Mouse (Mus musculus): ENCODE results near the gene Mrpl51. TPM values are rescaled to one million over a fixed set of nuclear protein-coding genes. Genes with fewer than 3 reads are reported as not detected.

Gene Mrpl51
- polyA plus RNA-seq, 1 experiment: 72.9 TPM

DNA sequence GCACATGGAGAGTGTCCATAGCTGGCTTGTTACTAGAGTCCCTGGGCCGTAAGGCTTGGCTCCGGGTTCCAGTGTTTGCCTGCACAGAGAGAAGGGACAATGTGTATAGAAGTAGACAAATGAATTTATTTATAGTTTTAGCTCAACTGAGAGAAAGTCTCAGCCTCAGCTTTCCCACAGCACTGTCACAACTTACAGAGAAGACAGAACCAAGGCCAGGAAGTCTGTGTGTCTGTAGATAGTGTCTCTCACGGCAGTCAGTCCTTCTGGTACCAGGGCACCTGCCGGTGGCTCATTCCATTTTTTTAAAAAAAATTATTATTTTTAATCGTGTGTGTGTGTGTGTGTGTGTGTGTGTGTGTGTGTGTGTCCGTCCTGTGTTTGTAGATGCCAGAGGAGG is 40.9 kb downstream of the Mrpl51 start:
- DNase-seq (ENCODE audit: low spot score): no peak

DNA sequence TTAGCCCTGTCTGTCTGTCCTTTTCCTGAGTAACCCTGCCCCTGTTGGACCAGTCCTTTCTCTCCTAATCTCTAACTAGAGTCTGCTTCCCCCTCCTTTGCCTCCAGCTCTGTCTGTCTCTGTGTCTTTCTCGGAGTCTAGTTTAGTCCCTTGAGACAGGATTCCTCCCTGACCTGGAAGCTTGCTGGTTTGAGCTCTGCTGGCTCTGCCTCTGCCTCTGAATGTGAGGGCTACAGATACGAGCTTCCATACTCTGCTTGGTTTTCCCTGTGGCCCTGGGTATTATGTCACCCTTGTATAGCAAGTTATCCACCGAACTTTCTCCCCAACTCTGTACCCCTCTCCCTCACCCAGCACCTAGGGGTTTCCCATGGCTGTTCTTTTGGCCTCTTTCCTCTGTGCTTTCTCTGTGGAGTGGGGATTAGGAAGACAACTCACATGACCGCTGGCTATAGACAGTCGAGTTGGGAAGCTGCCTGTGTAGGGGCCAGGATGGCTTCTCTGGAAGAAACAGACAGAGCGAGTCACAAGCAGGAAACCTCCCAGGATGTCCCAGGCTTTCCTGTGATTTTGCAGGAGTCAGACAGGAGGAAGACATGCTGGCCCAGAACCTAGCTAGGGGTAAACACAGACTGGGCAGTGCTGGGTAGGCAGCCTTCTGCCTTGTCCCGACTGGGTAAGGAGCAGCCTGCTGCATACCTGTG is 42.4 kb downstream of the Mrpl51 start:
- DNase-seq (ENCODE audit: low spot score): no peak

DNA sequence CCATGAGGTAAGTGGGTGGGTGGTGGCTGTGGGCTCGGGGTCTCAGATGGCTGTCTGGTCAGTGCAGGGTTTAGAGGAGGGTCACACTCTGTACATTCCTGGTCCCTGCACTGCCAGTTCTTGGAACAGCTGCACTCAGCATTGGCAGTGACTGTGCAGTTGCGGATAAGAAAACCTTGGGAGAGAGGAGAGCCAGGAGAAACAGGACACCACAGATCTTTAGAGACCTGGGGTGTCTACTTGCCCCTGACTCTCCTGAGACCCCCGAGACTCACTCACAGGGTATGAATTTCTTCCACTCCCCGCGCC is 42.9 kb downstream of the Mrpl51 start:
- no peak for DNase-seq (ENCODE audit: low spot score)

DNA sequence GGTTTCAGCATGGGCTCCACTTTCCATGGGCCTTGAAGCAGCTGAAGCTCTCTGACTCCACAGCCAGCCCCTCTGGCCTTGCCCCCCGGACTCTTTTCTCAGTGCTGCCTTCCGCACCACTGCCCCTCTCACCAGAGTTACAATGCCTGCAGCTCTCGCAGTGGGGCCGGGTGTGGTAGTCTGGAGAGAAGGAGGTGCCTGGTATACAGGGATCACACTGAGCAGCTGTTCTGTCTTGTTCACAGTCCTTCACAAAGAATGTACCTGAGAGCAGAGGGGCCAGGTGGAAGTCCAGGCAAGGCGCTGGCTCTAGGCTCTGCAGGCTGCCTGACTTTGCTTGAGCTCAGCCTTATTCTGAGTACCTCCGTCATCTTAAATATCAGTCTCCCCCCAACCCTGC is 44.7 kb downstream of the Mrpl51 start:
- DNase-seq (ENCODE audit: low spot score): no peak

DNA sequence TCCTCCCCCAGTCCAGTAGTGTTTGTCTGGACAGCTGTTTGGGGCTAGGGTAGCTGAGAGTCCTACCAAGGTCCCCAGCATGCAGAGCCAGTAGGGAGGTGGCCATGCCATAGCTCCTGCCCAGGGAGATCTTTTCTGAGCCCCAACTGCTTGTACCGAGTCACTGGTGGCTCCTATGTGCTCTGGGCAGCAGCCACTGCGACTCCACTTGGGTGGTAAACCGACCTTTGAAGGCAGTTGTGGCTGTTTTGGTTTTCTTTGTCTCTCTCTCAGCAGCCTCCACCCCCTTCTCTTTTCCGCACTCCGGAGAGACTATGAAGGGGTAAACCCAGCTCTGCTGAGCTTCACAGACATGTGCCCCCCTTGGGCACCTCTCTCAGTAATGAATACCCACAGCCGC is 45.2 kb downstream of the Mrpl51 start, which contains the start of gene Cd27:
Gene Cd27 (minus strand): TSS at position 229 of the 400 bp plus-strand sequence.
- no peak for DNase-seq (ENCODE audit: low spot score)

DNA sequence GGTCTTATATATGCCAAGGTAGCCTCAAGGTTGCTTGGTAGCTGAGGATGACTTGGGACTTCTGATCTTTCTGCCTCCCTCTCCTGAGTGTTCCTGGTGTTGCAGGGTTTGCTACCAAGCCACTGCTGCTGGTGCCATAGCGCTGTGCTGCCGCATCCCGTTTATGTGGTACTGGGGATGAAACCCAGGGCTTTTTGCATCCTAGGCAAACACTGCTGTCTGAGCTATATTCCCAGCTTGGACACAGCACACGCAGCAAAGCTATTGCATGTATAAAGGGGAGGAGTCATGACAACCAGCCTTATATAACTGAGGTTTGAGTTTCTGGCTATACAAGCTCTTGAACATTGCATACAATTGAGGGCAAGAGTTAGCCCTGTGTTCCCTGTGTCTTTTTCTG is 45.8 kb downstream of the Mrpl51 start:
- no peak for DNase-seq (ENCODE audit: low spot score)

DNA sequence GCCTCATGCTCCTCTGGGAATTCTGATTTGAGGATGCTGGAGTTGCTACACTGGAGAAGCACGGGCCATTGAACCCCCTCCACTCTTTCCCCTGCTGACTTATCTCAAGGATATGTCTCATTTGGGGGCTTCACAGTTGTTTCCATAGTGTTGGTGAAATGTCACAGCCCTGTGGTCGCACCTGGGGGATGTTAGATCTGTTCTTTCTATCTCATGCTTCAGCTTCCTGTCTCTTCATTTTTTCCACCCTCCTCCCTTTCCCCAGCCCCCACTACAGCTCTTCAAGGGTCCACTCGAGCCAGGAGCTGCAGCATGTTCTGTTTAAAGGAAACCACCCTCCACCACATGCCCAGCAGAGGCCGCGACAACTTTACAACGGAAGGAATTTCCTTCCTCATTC is 46.8 kb downstream of the Mrpl51 start:
- DNase-seq (ENCODE audit: low spot score): no peak

DNA sequence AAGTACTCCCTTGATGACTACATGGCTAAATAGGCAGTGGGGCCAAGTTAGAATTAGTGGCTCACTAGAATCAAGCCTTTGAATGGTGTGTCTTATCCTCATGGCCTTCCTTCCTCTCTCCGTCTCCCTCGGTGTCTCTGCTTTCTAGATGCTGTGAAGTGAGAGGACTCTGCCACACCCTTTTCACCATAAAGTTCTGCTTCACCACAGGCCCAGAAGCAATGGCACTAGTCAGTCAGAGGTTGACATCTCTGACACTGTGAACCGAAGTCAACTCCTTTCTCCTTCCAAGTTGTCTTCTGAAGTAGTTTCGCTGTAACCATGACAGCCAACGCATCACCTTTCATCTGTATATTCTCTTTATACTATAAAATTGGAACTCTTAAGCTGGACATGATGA is 47.9 kb downstream of the Mrpl51 start:
- DNase-seq (ENCODE audit: low spot score): no peak

DNA sequence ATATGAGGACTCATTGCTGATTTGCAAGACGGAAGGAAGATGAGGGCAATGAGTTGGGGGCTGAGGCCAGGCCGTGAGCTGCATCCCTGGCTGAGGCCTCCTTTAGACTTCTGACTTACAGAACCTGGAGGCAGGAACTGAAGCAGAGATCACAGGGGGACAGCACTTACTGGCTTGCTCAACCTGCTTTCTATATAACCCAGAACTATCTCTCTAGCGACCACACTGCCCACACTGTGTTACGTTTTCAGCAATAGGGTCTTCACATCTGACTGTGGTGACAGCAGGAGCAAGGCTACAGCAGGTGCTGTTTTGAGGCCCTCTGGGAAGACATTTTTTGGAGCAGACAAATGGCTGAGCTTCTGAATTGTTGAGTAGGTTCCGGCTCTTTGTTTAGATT is 49.0 kb downstream of the Mrpl51 start:
- DNase-seq (ENCODE audit: low spot score): no peak

DNA sequence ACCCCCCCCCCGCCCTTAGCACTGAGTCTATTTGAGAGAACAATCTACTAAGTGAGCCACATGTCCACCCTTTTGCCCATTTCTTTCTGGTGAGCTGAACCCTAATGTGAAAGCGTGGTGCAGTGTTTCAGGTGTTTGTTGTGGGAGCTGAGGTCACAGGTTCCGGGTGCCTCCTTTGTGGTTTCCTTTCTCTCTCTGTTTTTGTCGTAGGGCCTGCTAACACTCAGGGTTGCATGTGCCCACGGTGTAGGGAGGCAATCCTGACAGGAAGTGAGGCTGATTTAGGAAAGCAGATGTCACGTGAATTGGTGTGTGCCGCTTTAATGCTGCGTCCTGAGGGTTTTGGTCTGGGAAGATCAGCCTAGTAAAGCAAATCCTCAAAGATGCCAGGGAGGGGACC is 50.0 kb downstream of the Mrpl51 start:
- no peak for DNase-seq (ENCODE audit: low spot score)

DNA sequence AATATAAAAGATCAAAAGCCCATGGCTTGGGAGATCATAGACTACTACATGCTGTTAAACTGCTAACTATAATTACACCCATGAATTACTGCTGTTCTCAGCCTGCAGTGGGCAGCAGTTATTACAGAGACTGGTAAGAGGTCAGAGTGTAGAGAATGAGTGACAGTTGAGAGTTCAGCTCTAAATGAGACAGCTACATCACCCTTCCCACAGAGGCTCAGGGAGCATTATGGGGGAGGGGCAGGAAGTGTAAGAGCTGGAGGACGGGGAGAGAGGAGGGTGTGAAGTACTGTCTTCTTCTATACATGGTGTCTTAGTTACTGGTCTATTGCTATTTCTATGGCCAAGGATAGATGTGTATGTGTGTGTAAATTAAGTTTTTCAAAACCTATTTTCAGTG is 53.0 kb downstream of the Mrpl51 start:
- DNase-seq (ENCODE audit: low spot score): no peak

Other genes with a start within 250 kb of the Mrpl51 start
- 162 and 183 TPM in 2 replicates for gene Cops7a, start 226.3 kb upstream of the Mrpl51 start, polyA plus RNA-seq (2012; rRNA removed)
- gene Pianp, start 195.1 kb upstream of the Mrpl51 start, polyA plus RNA-seq (2012; rRNA removed): 19.3 and 24.4 TPM in 2 replicates
- 42.8 and 43.1 TPM in 2 replicates for gene Zfp384, start 182.7 kb upstream of the Mrpl51 start, polyA plus RNA-seq (2012; rRNA removed)
- gene Ing4, start 152.0 kb upstream of the Mrpl51 start, polyA plus RNA-seq (2012; rRNA removed): 88.6 and 113 TPM in 2 replicates
- 23.5 and 24.7 TPM in 2 replicates for gene Acrbp, start 142.1 kb upstream of the Mrpl51 start, polyA plus RNA-seq (2012; rRNA removed)
- 2.9 and 4.2 TPM in 2 replicates for gene Lpar5, start 123.9 kb upstream of the Mrpl51 start, polyA plus RNA-seq (2012; rRNA removed)
- gene Chd4, start 95.8 kb upstream of the Mrpl51 start, polyA plus RNA-seq (2012; rRNA removed): 43.1 and 78.9 TPM in 2 replicates
- gene Nop2, start 59.9 kb upstream of the Mrpl51 start, polyA plus RNA-seq (2012; rRNA removed): 23.1 TPM in 2 replicates
- 28.6 and 29.0 TPM in 2 replicates for gene Iffo1, start 46.6 kb upstream of the Mrpl51 start, polyA plus RNA-seq (2012; rRNA removed)
- 2,278 and 2,316 TPM in 2 replicates for gene Gapdh, start 25.3 kb upstream of the Mrpl51 start, polyA plus RNA-seq (2012; rRNA removed)
- 17.3 and 24.3 TPM in 2 replicates for gene Ncapd2, start 100 bp upstream of the Mrpl51 start, polyA plus RNA-seq (2012; rRNA removed)
- gene Vamp1, start 23.8 kb downstream of the Mrpl51 start, polyA plus RNA-seq (2012; rRNA removed): 29.0 and 37.2 TPM in 2 replicates
- gene Tapbpl, start 40.1 kb downstream of the Mrpl51 start, polyA plus RNA-seq (2012; rRNA removed): 16.6 and 19.7 TPM in 2 replicates
- 0.59 and 0.83 TPM in 2 replicates for gene Cd27, start 45.2 kb downstream of the Mrpl51 start, polyA plus RNA-seq (2012; rRNA removed)
- gene Tuba3a, start 94.2 kb downstream of the Mrpl51 start, polyA plus RNA-seq (2012; rRNA removed): 0.04 TPM in 1 of 2 replicates, not detected in the other
- gene Ltbr, start 122.1 kb downstream of the Mrpl51 start, polyA plus RNA-seq (2012; rRNA removed): 101 and 118 TPM in 2 replicates
- gene Scnn1a, start 128.9 kb downstream of the Mrpl51 start, polyA plus RNA-seq (2012; rRNA removed): 2.9 and 3.9 TPM in 2 replicates
- gene Tnfrsf1a, start 157.6 kb downstream of the Mrpl51 start, polyA plus RNA-seq (2012; rRNA removed): 140 and 152 TPM in 2 replicates
- gene Plekhg6, start 189.0 kb downstream of the Mrpl51 start, polyA plus RNA-seq (2012; rRNA removed): 17.5 and 18.7 TPM in 2 replicates